ENCODE assay signal across 15 mouse cellular contexts in genomic region chr19:55784796-55785418, GRCm38 (mm10). TPM values are rescaled to one million over a fixed set of nuclear protein-coding genes. Genes with fewer than 3 reads are reported as not detected.
DNase-seq lines count a peak whose midpoint lies in the region; ATAC-seq and TF ChIP-seq lines count a peak whose summit lies in the region.
"Had no signal": no experiment of that assay in that cellular context is flagged by ENCODE, and none has a peak within 500 bp of the region (broad histone marks: within the 10 kb centered on the region; RNA-seq: fewer than 3 reads in every experiment).

No protein-coding gene starts in this region.

- intact Hi-C loops in gastrocnemius, adult 2 months (cut with DNase I) = no loop called here
- intact Hi-C loops in gastrocnemius, postnatal 14 days (cut with DNase I; ENCODE audit: low total_unique reads) = loop anchor here (10.0 kb wide), 1 partner anchor 90 kb away; no protein-coding TSS in a partner anchor

- no peak overlapping the region for H3K9ac ChIP-seq in limb, embryonic 13.5 days
- no peak overlapping the region for H3K9ac ChIP-seq in limb, embryonic 15.5 days
- H3K9ac ChIP-seq: embryonic facial prominence, embryonic 13.5 days; forebrain, embryonic 12.5 days; liver, embryonic 13.5 days; midbrain, embryonic 12.5 days had no signal

- WGBS in limb, embryonic 13.5 days = 80% methylated on average over 21 of the region's 21 CpGs
- WGBS in limb, embryonic 10.5 days = 90% methylated on average over 21 of the region's 21 CpGs
- WGBS in limb, embryonic 15.5 days = 64% methylated on average over 21 of the region's 21 CpGs
- WGBS in forebrain, embryonic 10.5 days = 93% methylated on average over 21 of the region's 21 CpGs

- H3K36me3 ChIP-seq in limb, embryonic 13.5 days = peaks cover 50% of the 10 kb centered on the region
- peaks cover 79% of the 10 kb centered on the region for H3K36me3 ChIP-seq in limb, embryonic 10.5 days
- peaks cover 9% of the 10 kb centered on the region; the same call in 1 of the 2 replicates for H3K36me3 ChIP-seq in limb, embryonic 15.5 days
- H3K36me3 ChIP-seq in forebrain, embryonic 10.5 days (replicated peaks) = peaks cover 55% of the 10 kb centered on the region
- H3K36me3 ChIP-seq: heart, embryonic 13.5 days had no signal

- H3K9me3 ChIP-seq in limb, embryonic 13.5 days = no peaks in the 10 kb centered on the region
- H3K9me3 ChIP-seq in limb, embryonic 10.5 days (replicated peaks) = no peaks in the 10 kb centered on the region
- H3K9me3 ChIP-seq in limb, embryonic 15.5 days = no peaks in the 10 kb centered on the region
- H3K9me3 ChIP-seq in forebrain, embryonic 10.5 days = peaks cover 5% of the 10 kb centered on the region
- H3K9me3 ChIP-seq: embryonic facial prominence, embryonic 13.5 days; forebrain, embryonic 12.5 days; heart, embryonic 13.5 days; midbrain, embryonic 12.5 days had no signal

- ATAC-seq in limb, embryonic 13.5 days (ENCODE audit: low FRiP score, low read depth) = no peak
- no peak for ATAC-seq in limb, embryonic 15.5 days (ENCODE audit: insufficient number of reproducible peaks, low FRiP score, low TSS enrichment, low read depth)

- no peak overlapping the region for H3K4me3 ChIP-seq in gastrocnemius, adult 2 months
- no peak overlapping the region for H3K4me3 ChIP-seq in limb, embryonic 13.5 days
- H3K4me3 ChIP-seq in limb, embryonic 10.5 days = no peak overlapping the region
- no peak overlapping the region for H3K4me3 ChIP-seq in limb, embryonic 15.5 days
- no peak overlapping the region for H3K4me3 ChIP-seq in forebrain, embryonic 10.5 days
- H3K4me3 ChIP-seq: embryonic facial prominence, embryonic 13.5 days; forebrain, embryonic 12.5 days; heart, embryonic 13.5 days; liver, embryonic 13.5 days; midbrain, embryonic 12.5 days had no signal

- H3K4me2 ChIP-seq in limb, embryonic 13.5 days (replicated peaks) = no peak overlapping the region
- no peak overlapping the region for H3K4me2 ChIP-seq in limb, embryonic 15.5 days
- H3K4me2 ChIP-seq: embryonic facial prominence, embryonic 13.5 days; forebrain, embryonic 12.5 days; heart, embryonic 13.5 days; liver, embryonic 13.5 days; midbrain, embryonic 12.5 days had no signal

- H3K4me1 ChIP-seq in limb, embryonic 13.5 days = peaks cover 70% of the 10 kb centered on the region
- H3K4me1 ChIP-seq in limb, embryonic 10.5 days = peaks cover 47% of the 10 kb centered on the region
- H3K4me1 ChIP-seq in limb, embryonic 15.5 days = peaks cover 46% of the 10 kb centered on the region
- H3K4me1 ChIP-seq in forebrain, embryonic 10.5 days = peaks cover 73% of the 10 kb centered on the region

- DNase-seq in gastrocnemius, adult 2 months = peak; percentile 67
- DNase-seq in gastrocnemius, postnatal 14 days = no peak
- no peak for DNase-seq in limb, embryonic 10.5 days (ENCODE audit: low spot score)
- peak; percentile 61 for DNase-seq in lung, postnatal 25 days (ENCODE audit: low spot score)
- DNase-seq in forebrain, embryonic 10.5 days (ENCODE audit: extremely low spot score, low spot score) = no peak
- DNase-seq in cerebellum, adult 9-11 months = no peak
- DNase-seq: cerebellum, adult 2 months; liver, embryonic 13.5 days; thymus, postnatal 36 days had no signal

- no peak overlapping the region for H3K27ac ChIP-seq in gastrocnemius, adult 2 months
- peak overlapping the region; percentile 33; the same call in 1 of the 2 replicates for H3K27ac ChIP-seq in limb, embryonic 13.5 days
- no peak overlapping the region for H3K27ac ChIP-seq in limb, embryonic 10.5 days
- peak overlapping the region; percentile 38; the same call in 1 of the 2 replicates for H3K27ac ChIP-seq in limb, embryonic 15.5 days
- no peak overlapping the region for H3K27ac ChIP-seq in forebrain, embryonic 10.5 days
- H3K27ac ChIP-seq: embryonic facial prominence, embryonic 13.5 days; forebrain, embryonic 12.5 days; heart, embryonic 13.5 days; liver, embryonic 13.5 days; midbrain, embryonic 12.5 days had no signal

- no peak for TF ChIP-seq CTCF in gastrocnemius, adult 2 months (IDR thresholded peaks at IDR 0.05)

- H3K27me3 ChIP-seq in limb, embryonic 13.5 days = no peaks in the 10 kb centered on the region
- H3K27me3 ChIP-seq in limb, embryonic 10.5 days (ENCODE audit: low read depth, poor library complexity, severe bottlenecking) = no peaks in the 10 kb centered on the region
- H3K27me3 ChIP-seq in limb, embryonic 15.5 days = no peaks in the 10 kb centered on the region
- no peaks in the 10 kb centered on the region for H3K27me3 ChIP-seq in forebrain, embryonic 10.5 days (ENCODE audit: poor library complexity, severe bottlenecking)
- H3K27me3 ChIP-seq: embryonic facial prominence, embryonic 13.5 days; forebrain, embryonic 12.5 days; heart, embryonic 13.5 days; midbrain, embryonic 12.5 days had no signal

RNA-seq across cellular contexts. Expression of gene Tcf7l2, which starts 43.3 kb away (rescaled TPM):
- 10 to 100 TPM; 10.3 to 11.0 TPM for total RNA-seq in gastrocnemius, adult 2 months (2021)
- total RNA-seq in gastrocnemius, postnatal 14 days (2021) = 10 to 100 TPM; 10.7 to 12.9 TPM
- polyA plus RNA-seq in limb, embryonic 13.5 days (2015; fragmentation: Nextera tagmentation; extraction: Ambion mirVana) = 180 and 190 TPM in 2 replicates
- 96.4 and 166 TPM in 2 replicates for polyA plus RNA-seq in limb, embryonic 10.5 days (2016; fragmentation: Nextera tagmentation; extraction: Ambion mirVana)
- 85.4 and 90.5 TPM in 2 replicates for polyA plus RNA-seq in limb, embryonic 15.5 days (2015; fragmentation: Nextera tagmentation; extraction: Ambion mirVana)
- 96.2 and 105 TPM in 2 replicates for polyA plus RNA-seq in forebrain, embryonic 10.5 days (2016; fragmentation: Nextera tagmentation; extraction: Ambion mirVana)

Comparison
In these comparisons a context has a peak if more than half of its experiments do, and no peak if none do; other contexts are left out.
1. DNase-seq: peak in gastrocnemius, adult 2 months (single experiment) and lung, postnatal 25 days (single experiment); none in gastrocnemius, postnatal 14 days (single experiment), limb, embryonic 10.5 days (single experiment), forebrain, embryonic 10.5 days (single experiment) and cerebellum, adult 9-11 months (single experiment).
2. H3K27ac ChIP-seq: peak in limb, embryonic 13.5 days (single experiment) and limb, embryonic 15.5 days (single experiment); none in gastrocnemius, adult 2 months (single experiment), limb, embryonic 10.5 days (single experiment) and forebrain, embryonic 10.5 days (single experiment).